In the genomic region with DNA sequence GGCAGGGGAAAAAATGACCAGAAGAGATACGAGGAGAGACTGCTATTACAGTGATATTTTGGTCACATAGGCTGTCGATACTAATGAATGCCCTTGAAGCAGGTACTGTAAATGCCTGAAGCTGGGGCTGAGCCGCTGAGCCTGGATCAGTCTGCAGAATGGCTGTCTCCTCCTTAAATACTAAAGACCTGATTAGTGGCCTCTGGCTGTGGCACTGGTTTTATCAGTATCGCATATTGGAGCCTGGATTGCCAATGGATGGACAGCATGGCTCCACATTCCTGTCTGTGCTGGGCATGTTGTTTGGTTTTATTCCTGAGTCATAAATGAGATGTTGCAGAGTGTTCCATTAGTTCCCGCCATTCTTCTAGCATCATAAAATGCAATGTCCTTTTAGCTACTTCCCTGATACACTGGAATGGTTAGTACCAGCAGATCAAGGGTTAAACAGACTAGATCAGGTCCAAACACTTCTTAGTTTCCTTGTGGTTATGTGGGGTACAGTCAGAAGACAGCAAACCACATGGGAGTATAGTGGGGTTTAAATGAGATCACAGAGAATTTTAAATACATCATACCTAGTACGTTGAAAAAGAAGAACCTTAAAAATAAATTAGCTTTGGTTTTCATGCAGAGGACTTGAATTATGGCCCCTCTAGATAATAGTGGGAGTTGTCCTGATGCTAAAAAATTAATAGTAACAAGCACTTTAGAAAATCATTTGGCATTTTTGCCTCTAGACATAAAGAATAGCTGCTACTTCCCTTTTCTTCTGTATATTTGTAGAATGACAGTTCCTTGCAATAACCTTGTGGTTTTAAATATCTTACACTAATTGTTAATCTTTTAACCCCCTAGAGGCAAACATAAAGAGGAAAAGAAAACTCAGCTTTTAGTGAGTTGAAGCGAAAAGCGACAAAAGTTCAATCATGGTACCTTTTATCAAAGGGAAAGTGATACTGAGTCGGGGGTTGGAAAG, we compare ENCODE assay signal across 23 mouse cellular contexts.
DNase-seq lines count a peak whose midpoint lies in the region; ATAC-seq lines count a peak whose summit lies in the region.
"Had no signal": no experiment of that assay in that cellular context is flagged by ENCODE, and none has a peak within 500 bp of the region (broad histone marks: within the 10 kb centered on the region; RNA-seq: fewer than 3 reads in every experiment).

No protein-coding gene starts in this region.

- peaks cover 51% of the 10 kb centered on the region for H3K4me1 ChIP-seq in heart, embryonic 10.5 days
- H3K4me1 ChIP-seq in midbrain, embryonic 11.5 days (ENCODE audit: control insufficient read depth, insufficient read depth, low read length), result peaks cover 7% of the 10 kb centered on the region; the same call in 1 of the 2 replicates
- H3K4me1 ChIP-seq in midbrain, embryonic 13.5 days (replicated peaks), result peaks cover 28% of the 10 kb centered on the region

- H3K4me3 ChIP-seq in heart, embryonic 10.5 days, result no peak overlapping the region
- H3K4me3 ChIP-seq in midbrain, embryonic 11.5 days (ENCODE audit: low read depth, low read length), result no peak overlapping the region
- no peak overlapping the region for H3K4me3 ChIP-seq in midbrain, embryonic 13.5 days (replicated peaks)
- H3K4me3 ChIP-seq: embryonic facial prominence, embryonic 12.5 days; forebrain, embryonic 10.5 days; forebrain, embryonic 15.5 days; liver, embryonic 12.5 days; midbrain, embryonic 15.5 days; neural tube, embryonic 15.5 days had no signal

- H3K9me3 ChIP-seq in heart, embryonic 10.5 days, result no peaks in the 10 kb centered on the region
- H3K9me3 ChIP-seq in midbrain, embryonic 11.5 days (ENCODE audit: control insufficient read depth, low read length), result no peaks in the 10 kb centered on the region
- no peaks in the 10 kb centered on the region for H3K9me3 ChIP-seq in midbrain, embryonic 13.5 days
- H3K9me3 ChIP-seq: embryonic facial prominence, embryonic 12.5 days; forebrain, embryonic 10.5 days; forebrain, embryonic 15.5 days; liver, embryonic 12.5 days; midbrain, embryonic 15.5 days; neural tube, embryonic 15.5 days had no signal

- H3K4me2 ChIP-seq in midbrain, embryonic 11.5 days, result no peak overlapping the region
- no peak overlapping the region for H3K4me2 ChIP-seq in midbrain, embryonic 13.5 days (replicated peaks)
- H3K4me2 ChIP-seq: embryonic facial prominence, embryonic 12.5 days; forebrain, embryonic 15.5 days; hindbrain, embryonic 14.5 days; liver, embryonic 12.5 days; midbrain, embryonic 15.5 days; neural tube, embryonic 15.5 days had no signal

- H3K27ac ChIP-seq in heart, embryonic 10.5 days, result no peak overlapping the region
- H3K27ac ChIP-seq in midbrain, embryonic 11.5 days (ENCODE audit: low read depth, low read length), result no peak overlapping the region
- H3K27ac ChIP-seq in midbrain, embryonic 13.5 days, result no peak overlapping the region
- H3K27ac ChIP-seq: embryonic facial prominence, embryonic 12.5 days; forebrain, embryonic 10.5 days; forebrain, embryonic 15.5 days; liver, embryonic 12.5 days; neural tube, embryonic 15.5 days had no signal

- no peak overlapping the region for H3K9ac ChIP-seq in midbrain, embryonic 11.5 days (ENCODE audit: low read length)
- no peak overlapping the region for H3K9ac ChIP-seq in midbrain, embryonic 13.5 days (replicated peaks)
- H3K9ac ChIP-seq: embryonic facial prominence, embryonic 12.5 days; forebrain, embryonic 15.5 days; hindbrain, embryonic 14.5 days; liver, embryonic 12.5 days; liver, postnatal 0 days; midbrain, embryonic 15.5 days; neural tube, embryonic 15.5 days had no signal

- WGBS in heart, embryonic 10.5 days, result 74% methylated on average over 9 of the region's 9 CpGs
- WGBS in midbrain, embryonic 11.5 days, result 87% methylated on average over 9 of the region's 9 CpGs
- WGBS in midbrain, embryonic 13.5 days, result 78% methylated on average over 9 of the region's 9 CpGs

- no peaks in the 10 kb centered on the region for H3K27me3 ChIP-seq in heart, embryonic 10.5 days (ENCODE audit: insufficient read depth, poor library complexity, severe bottlenecking)
- no peaks in the 10 kb centered on the region for H3K27me3 ChIP-seq in midbrain, embryonic 11.5 days (ENCODE audit: control insufficient read depth, insufficient read depth, low read length)
- no peaks in the 10 kb centered on the region for H3K27me3 ChIP-seq in midbrain, embryonic 13.5 days
- H3K27me3 ChIP-seq: embryonic facial prominence, embryonic 12.5 days; forebrain, embryonic 15.5 days; liver, embryonic 12.5 days; midbrain, embryonic 15.5 days; neural tube, embryonic 15.5 days had no signal

- no peaks in the 10 kb centered on the region for H3K36me3 ChIP-seq in heart, embryonic 10.5 days
- H3K36me3 ChIP-seq in midbrain, embryonic 11.5 days (ENCODE audit: control insufficient read depth, insufficient read depth, low read length), result no peaks in the 10 kb centered on the region
- H3K36me3 ChIP-seq in midbrain, embryonic 13.5 days, result no peaks in the 10 kb centered on the region
- H3K36me3 ChIP-seq: embryonic facial prominence, embryonic 12.5 days; forebrain, embryonic 10.5 days; forebrain, embryonic 15.5 days; liver, embryonic 12.5 days; midbrain, embryonic 15.5 days; neural tube, embryonic 15.5 days had no signal

- peak; percentile 58 for DNase-seq in heart, embryonic 10.5 days (ENCODE audit: low spot score)
- DNase-seq in heart, adult 18-20 months, result no peak
- DNase-seq in midbrain, embryonic 11.5 days (ENCODE audit: low spot score, missing footprints), result peak; percentile 85
- no peak for DNase-seq in right cerebral cortex, adult 2 months (ENCODE audit: low spot score in 2 of 2)
- no peak for DNase-seq in frontal cortex, postnatal 25 days (ENCODE audit: low spot score in 2 of 2)
- DNase-seq: adrenal gland, postnatal 25 days; cerebellum, adult 2 months; cerebellum, postnatal 14 days; heart, postnatal 4 days; kidney, adult 11 months; kidney, postnatal 14 days; liver, postnatal 0 days; thymus, postnatal 4 days had no signal

- ATAC-seq in midbrain, embryonic 11.5 days (ENCODE audit: low FRiP score), result no peak
- ATAC-seq in midbrain, embryonic 13.5 days, result no peak
- ATAC-seq in common myeloid progenitor, adult 5-6 weeks (replicated peaks; ENCODE audit: low read depth, poor library complexity, severe bottlenecking), result peak; percentile 86
- ATAC-seq: forebrain, embryonic 15.5 days; inflammation-experienced regulatory T-cells, adult 6 months; liver, embryonic 12.5 days; liver, postnatal 0 days; midbrain, embryonic 15.5 days had no signal

Comparison
In these comparisons a context has a peak if more than half of its experiments do, and no peak if none do; other contexts are left out.
1. DNase-seq: peak in heart, embryonic 10.5 days (single experiment) and midbrain, embryonic 11.5 days (single experiment); none in heart, adult 18-20 months (0 of 2), right cerebral cortex, adult 2 months (0 of 2) and frontal cortex, postnatal 25 days (0 of 2).